Mouse (Mus musculus) spleen, postnatal 4 days (tissue): ENCODE data around the gene Oard1.

ENCODE experiments used
- DNase-seq, 2 experiments: peaks; one replicate each; pipeline ENCODE4 v3.0.0; 2022; ENCODE audit warnings: low spot score in 2 of 2

Gene Oard1

GRCm38 (mm10) chr17:48409380-48410298, at the start of gene Oard1, which contains the start of gene Nfya:
Gene Oard1 (plus strand): TSS chr17:48410014.
Gene Nfya (minus strand): TSS chr17:48409906.
- DNase-seq, result peak; percentile 100

- no peak for DNase-seq
Measured at GRCm38 (mm10) chr17:48360462-48360861, 49.4 kb upstream of the Oard1 start.

GRCm38 (mm10) chr17:48362346-48362745, 47.5 kb upstream of the Oard1 start:
- no peak for DNase-seq

- DNase-seq, result no peak
Measured at GRCm38 (mm10) chr17:48362966-48363365, 46.8 kb upstream of the Oard1 start.

GRCm38 (mm10) chr17:48363421-48363965, 46.3 kb upstream of the Oard1 start:
- no peak for DNase-seq

GRCm38 (mm10) chr17:48365511-48366155, 44.2 kb upstream of the Oard1 start:
- DNase-seq, result no peak

GRCm38 (mm10) chr17:48366806-48367205, 43.0 kb upstream of the Oard1 start:
- DNase-seq, result no peak

- no peak for DNase-seq
Measured at GRCm38 (mm10) chr17:48371621-48372020, 38.2 kb upstream of the Oard1 start.

- DNase-seq, result no peak
Measured at GRCm38 (mm10) chr17:48372987-48373386, 36.8 kb upstream of the Oard1 start.

GRCm38 (mm10) chr17:48376102-48376501, 33.7 kb upstream of the Oard1 start:
- DNase-seq, result no peak

- DNase-seq, result no peak
Measured at GRCm38 (mm10) chr17:48379050-48379449, 30.8 kb upstream of the Oard1 start.

GRCm38 (mm10) chr17:48385786-48386461, 23.9 kb upstream of the Oard1 start:
- no peak for DNase-seq

GRCm38 (mm10) chr17:48388666-48389065, 21.1 kb upstream of the Oard1 start:
- DNase-seq, result no peak

- no peak for DNase-seq
Measured at GRCm38 (mm10) chr17:48389442-48389841, 20.4 kb upstream of the Oard1 start.

- no peak for DNase-seq
Measured at GRCm38 (mm10) chr17:48391446-48391845, 18.4 kb upstream of the Oard1 start.

- DNase-seq, result no peak
Measured at GRCm38 (mm10) chr17:48392616-48393015, 17.2 kb upstream of the Oard1 start.

GRCm38 (mm10) chr17:48401710-48402109, 8.1 kb upstream of the Oard1 start:
- no peak for DNase-seq

GRCm38 (mm10) chr17:48402751-48403150, 7.1 kb upstream of the Oard1 start:
- DNase-seq, result no peak

- no peak for DNase-seq
Measured at GRCm38 (mm10) chr17:48403848-48404247, 6.0 kb upstream of the Oard1 start.

- DNase-seq, result no peak
Measured at GRCm38 (mm10) chr17:48404706-48405105, 5.1 kb upstream of the Oard1 start.

GRCm38 (mm10) chr17:48407154-48407553, 2.7 kb upstream of the Oard1 start:
- peak; percentile 45 to 70 for DNase-seq

- no peak for DNase-seq
Measured at GRCm38 (mm10) chr17:48407910-48408525, 1.8 kb upstream of the Oard1 start.
